Mouse (Mus musculus) neural tube, embryonic 14.5 days (tissue): ENCODE measurements around the gene Gm20388. TPM values are rescaled to one million over a fixed set of nuclear protein-coding genes. Genes with fewer than 3 reads are reported as not detected.

ENCODE experiments used
- ATAC-seq: fragments of 200-750 bp; cut with Nextera tagmentation; 2 replicates; pipeline ENCODE4 v1.8.0; 2017; ENCODE audit warnings: low read depth, mild to moderate bottlenecking, moderate TSS enrichment, moderate library complexity
- H3K27ac ChIP-seq: fragments of 300-500 bp; sonication (generic); 2 replicates; pipeline ENCODE4 v1.5.1; 2014; ENCODE audit warnings: low read depth, mild to moderate bottlenecking, control low read depth, low read length, moderate library complexity, mixed read lengths
- H3K27me3 ChIP-seq: fragments of 300-500 bp; sonication (generic); 2 replicates; pipeline ENCODE4 v1.6.1; 2014; ENCODE audit warnings: low read length; ENCODE audit not compliant: control insufficient read depth, insufficient read depth
- H3K36me3 ChIP-seq: fragments of 300-500 bp; sonication (generic); 2 replicates; pipeline ENCODE4 v1.6.1; 2014; ENCODE audit warnings: low read length, mixed read lengths; ENCODE audit not compliant: control insufficient read depth, insufficient read depth
- H3K4me1 ChIP-seq: fragments of 300-500 bp; sonication (generic); 2 replicates; pipeline ENCODE4 v1.6.1; 2014; ENCODE audit warnings: low read length; ENCODE audit not compliant: control insufficient read depth, insufficient read depth
- H3K4me2 ChIP-seq: fragments of 300-500 bp; sonication (generic); 2 replicates; pipeline ENCODE4 v1.6.1; 2014; ENCODE audit warnings: mild to moderate bottlenecking, low read depth, low read length, control low read depth
- H3K4me3 ChIP-seq: fragments of 300-500 bp; sonication (generic); 2 replicates; pipeline ENCODE4 v1.5.1; 2014; ENCODE audit warnings: low read depth, low read length, control low read depth, mixed read lengths
- H3K9ac ChIP-seq: fragments of 300-500 bp; sonication (generic); replicated peaks from 2 replicates; pipeline ENCODE4 v1.6.1; 2014; ENCODE audit warnings: low read depth, mild to moderate bottlenecking, control low read depth, low read length, mixed read lengths
- H3K9me3 ChIP-seq: fragments of 300-500 bp; sonication (generic); 2 replicates; pipeline ENCODE4 v1.6.1; 2016; ENCODE audit warnings: low read length; ENCODE audit not compliant: control insufficient read depth
- WGBS: fragments of 180-500 bp; shearing (Covaris S2); extraction: QIAGEN DNeasy Blood & Tissue Kit; methylation state at CpG from one replicate; pipeline ENCODE4 v1.1.7; 2014; 5-methylcytosine and 5-hydroxymethylcytosine counted together
- polyA plus RNA-seq: library from polyadenylated mRNA; unstranded; fragments of >200 nt; fragmentation: Nextera tagmentation; extraction: Ambion mirVana; gene quantifications from 2 replicates; pipeline ENCODE4 v1.2.1, GENCODE M21; 2014

Gene Gm20388
- polyA plus RNA-seq, 1 experiment from 2014 or later: 10.3 TPM

DNA sequence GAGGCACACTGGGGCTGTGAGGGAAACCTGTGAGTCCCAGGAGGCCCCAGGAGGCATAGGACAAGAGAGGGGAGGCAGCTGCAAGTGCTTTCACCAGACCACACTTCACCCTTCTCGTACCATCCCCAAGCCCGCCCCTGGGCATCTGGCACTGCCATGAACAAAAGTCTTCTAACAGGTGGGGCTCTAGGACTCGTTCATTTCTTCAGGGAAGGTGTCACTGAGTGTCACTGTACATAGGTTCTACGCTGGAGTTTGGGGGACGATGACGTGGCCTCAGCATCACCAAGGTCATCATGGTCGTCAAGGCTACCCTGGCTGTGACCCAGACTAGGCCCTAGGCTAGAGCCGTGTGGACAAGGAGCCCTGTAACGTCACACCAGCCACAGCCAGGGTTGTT lies 1617.1 kb downstream of the Gm20388 start:
- Histone ChIP-seq H3K27ac (no peak overlapping the region), H3K9ac (no peak overlapping the region), H3K27me3 (no peaks in the 10 kb centered on the region), H3K9me3 (no peaks in the 10 kb centered on the region), H3K4me2 (no peak overlapping the region), H3K4me3 (no peak overlapping the region), H3K36me3 (no peaks in the 10 kb centered on the region), H3K4me1 (no peaks in the 10 kb centered on the region)
- WGBS: 89% methylated on average over 9 of the region's 9 CpGs
- ATAC-seq: no peak

GRCm38 (mm10) chr8:121528790-121529189 lies 1618.1 kb downstream of the Gm20388 start:
- ATAC-seq: no peak
- H3K4me3 ChIP-seq: no peak overlapping the region
- H3K4me2 ChIP-seq: no peak overlapping the region
- H3K9me3 ChIP-seq: no peaks in the 10 kb centered on the region
- no peaks in the 10 kb centered on the region for H3K4me1 ChIP-seq
- no peaks in the 10 kb centered on the region for H3K36me3 ChIP-seq
- H3K9ac ChIP-seq: no peak overlapping the region
- no peaks in the 10 kb centered on the region for H3K27me3 ChIP-seq
- no peak overlapping the region for H3K27ac ChIP-seq
- 82% methylated on average over 15 of the region's 15 CpGs for WGBS

DNA sequence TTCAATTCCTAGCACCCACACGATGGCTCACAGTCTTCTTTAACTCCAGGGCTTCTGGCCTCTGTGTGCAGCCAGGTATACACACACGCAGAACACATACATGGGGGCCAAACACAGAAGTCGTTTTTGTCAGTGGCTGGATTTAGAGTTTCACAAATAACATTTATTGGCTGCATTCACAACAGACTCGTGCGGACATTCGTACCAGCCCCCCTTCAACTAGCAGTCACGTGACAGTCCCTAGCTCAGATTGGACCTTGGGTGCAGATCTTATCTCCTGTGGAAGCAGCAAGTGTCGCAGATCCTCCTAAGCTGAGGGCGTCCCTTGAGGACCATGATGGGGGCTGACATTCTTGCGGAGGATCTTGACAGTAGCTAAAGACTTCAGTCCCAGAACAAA lies 1620.0 kb downstream of the Gm20388 start:
- 85% methylated on average over 10 of the region's 10 CpGs for WGBS
- no peaks in the 10 kb centered on the region for H3K4me1 ChIP-seq
- H3K4me3 ChIP-seq: no peak overlapping the region
- no peak overlapping the region for H3K9ac ChIP-seq
- H3K27me3 ChIP-seq: no peaks in the 10 kb centered on the region
- no peak overlapping the region for H3K4me2 ChIP-seq
- H3K27ac ChIP-seq: no peak overlapping the region
- no peaks in the 10 kb centered on the region for H3K9me3 ChIP-seq
- no peak for ATAC-seq
- no peaks in the 10 kb centered on the region for H3K36me3 ChIP-seq

DNA sequence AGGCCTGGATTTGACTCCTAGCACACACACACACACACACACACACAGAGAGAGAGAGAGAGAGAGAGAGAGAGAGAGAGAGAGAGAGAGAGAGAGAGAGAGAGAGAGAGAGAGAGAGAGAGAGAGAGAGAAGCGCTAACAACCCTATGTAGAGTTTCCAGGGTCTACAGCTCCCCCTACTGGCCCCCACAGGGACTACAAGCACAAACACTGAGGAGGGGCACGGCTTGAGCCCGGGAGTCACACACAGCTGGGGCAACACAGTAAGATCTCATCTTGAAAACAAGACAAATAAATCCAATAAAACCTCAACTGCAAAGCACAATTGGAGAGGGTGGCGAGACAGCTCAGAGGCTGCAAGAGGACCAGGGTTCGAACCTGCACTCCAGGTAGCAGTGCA lies 1621.7 kb downstream of the Gm20388 start:
- Histone ChIP-seq H3K9me3 (no peaks in the 10 kb centered on the region), H3K4me2 (no peak overlapping the region), H3K9ac (no peak overlapping the region), H3K36me3 (no peaks in the 10 kb centered on the region), H3K27me3 (no peaks in the 10 kb centered on the region), H3K27ac (no peak overlapping the region), H3K4me1 (no peaks in the 10 kb centered on the region), H3K4me3 (no peak overlapping the region)
- WGBS: 49% methylated on average over 5 of the region's 5 CpGs
- ATAC-seq: no peak

- ATAC-seq: no peak
- Histone ChIP-seq H3K36me3 (no peaks in the 10 kb centered on the region), H3K4me1 (no peaks in the 10 kb centered on the region), H3K9me3 (no peaks in the 10 kb centered on the region), H3K27ac (no peak overlapping the region), H3K4me3 (no peak overlapping the region), H3K9ac (no peak overlapping the region), H3K4me2 (no peak overlapping the region), H3K27me3 (no peaks in the 10 kb centered on the region)
- 82% methylated on average over 19 of the region's 19 CpGs for whole genome bisulfite sequencing
Measured at GRCm38 (mm10) chr8:121541862-121542261, 1631.2 kb downstream of the Gm20388 start.

- Histone ChIP-seq H3K4me3 (no peak overlapping the region), H3K4me2 (no peak overlapping the region), H3K27me3 (no peaks in the 10 kb centered on the region), H3K27ac (no peak overlapping the region), H3K36me3 (no peaks in the 10 kb centered on the region), H3K9ac (no peak overlapping the region), H3K9me3 (no peaks in the 10 kb centered on the region), H3K4me1 (no peaks in the 10 kb centered on the region)
- no peak for ATAC-seq
- WGBS: 65% methylated on average over 13 of the region's 13 CpGs
Measured at GRCm38 (mm10) chr8:121542901-121543300, 1632.3 kb downstream of the Gm20388 start.

DNA sequence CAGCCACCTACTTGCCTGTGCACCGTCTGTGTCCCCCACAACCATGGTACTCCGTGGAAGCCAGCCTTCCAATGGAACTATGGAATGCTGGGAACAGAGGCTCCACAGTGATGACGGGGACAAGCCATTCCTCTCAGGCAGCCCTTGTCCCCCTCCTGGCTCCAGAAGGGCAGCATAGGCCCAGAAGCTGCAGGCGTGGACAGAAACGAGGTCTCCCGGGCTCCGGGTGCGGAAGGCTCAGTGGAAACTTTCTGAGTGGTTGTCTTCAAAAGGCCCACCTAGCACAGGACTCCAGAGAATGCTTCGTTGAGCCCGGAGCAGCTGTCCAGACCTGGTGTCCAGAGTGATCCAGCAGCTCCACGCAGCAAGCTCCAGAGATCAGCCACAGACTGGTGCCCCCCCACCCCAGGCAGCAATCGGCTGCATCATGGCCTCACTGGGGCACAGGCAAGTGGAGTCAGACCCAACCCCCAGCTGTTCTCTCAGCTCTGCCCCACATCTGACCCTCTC lies 1633.7 kb downstream of the Gm20388 start, which contains the start of gene 1700018B08Rik:
Gene 1700018B08Rik, minus strand, starts transcription at position 45 of the 510 bp plus-strand sequence.
- Histone ChIP-seq H3K36me3 (no peaks in the 10 kb centered on the region), H3K4me2 (no peak within 1 kb of the TSS), H3K9ac (no peak within 1 kb of the TSS), H3K4me1 (no peaks in the 10 kb centered on the region), H3K9me3 (no peaks in the 10 kb centered on the region), H3K27me3 (no peaks in the 10 kb centered on the region), H3K27ac (no peak within 1 kb of the TSS), H3K4me3 (no peak within 1 kb of the TSS)
- WGBS: 86% methylated on average over 12 of the region's 12 CpGs
- ATAC-seq: no peak

DNA sequence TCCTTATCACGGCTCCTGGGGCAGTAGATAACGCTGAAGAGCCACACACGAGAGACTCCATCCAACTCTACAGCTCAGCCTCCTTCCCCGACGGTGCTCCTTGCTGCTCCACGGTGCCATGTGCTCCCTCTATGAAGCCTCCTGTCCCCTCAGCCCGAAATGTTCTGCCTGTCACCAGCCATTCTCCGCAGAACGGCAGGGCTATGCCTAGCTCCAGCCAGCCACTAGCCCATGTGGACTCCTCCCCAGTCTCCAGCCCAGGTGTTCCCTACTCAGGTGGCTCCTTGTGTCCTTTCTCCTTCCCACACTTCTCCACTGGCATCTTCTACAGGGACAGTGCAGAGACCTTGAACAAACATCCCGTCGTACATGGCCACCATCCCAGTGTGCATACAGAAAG lies 1634.3 kb downstream of the Gm20388 start:
- 79% methylated on average over 11 of the region's 11 CpGs for WGBS
- H3K4me1 ChIP-seq: no peaks in the 10 kb centered on the region
- no peak for ATAC-seq
- H3K9me3 ChIP-seq: no peaks in the 10 kb centered on the region
- H3K9ac ChIP-seq: no peak overlapping the region
- no peak overlapping the region for H3K4me3 ChIP-seq
- no peak overlapping the region for H3K27ac ChIP-seq
- H3K36me3 ChIP-seq: no peaks in the 10 kb centered on the region
- no peak overlapping the region for H3K4me2 ChIP-seq
- no peaks in the 10 kb centered on the region for H3K27me3 ChIP-seq

GRCm38 (mm10) chr8:121547132-121547531 lies 1636.5 kb downstream of the Gm20388 start:
- WGBS: 10% methylated on average over 7 of the region's 7 CpGs
- no peaks in the 10 kb centered on the region for H3K9me3 ChIP-seq
- no peak overlapping the region for H3K27ac ChIP-seq
- no peak overlapping the region for H3K4me3 ChIP-seq
- H3K27me3 ChIP-seq: no peaks in the 10 kb centered on the region
- H3K9ac ChIP-seq: no peak overlapping the region
- no peak overlapping the region for H3K4me2 ChIP-seq
- H3K4me1 ChIP-seq: no peaks in the 10 kb centered on the region
- H3K36me3 ChIP-seq: 0 out of 2 replicates have a peak, but pooled peaks cover 2% of the 10 kb centered on the region
- peak; percentile 11; the same call in 1 of the 2 replicates for ATAC-seq
